Mouse (Mus musculus) heart, embryonic 13.5 days (tissue): ENCODE results near the gene Zfp746. TPM values are rescaled to one million over a fixed set of nuclear protein-coding genes. Genes with fewer than 3 reads are reported as not detected.
A peak's percentile ranks its signal among the peaks of the same experiment; 100 is the strongest.

ENCODE experiments used
- ATAC-seq: fragments of 200-750 bp; cut with Nextera tagmentation; 2 replicates; pipeline ENCODE4 v1.8.0; 2017; ENCODE audit warnings: moderate TSS enrichment; ENCODE audit not compliant: insufficient number of reproducible peaks, low FRiP score, low TSS enrichment; ENCODE audit errors: extremely low read depth
- H3K27ac ChIP-seq: fragments of 300-500 bp; sonication (generic); replicated peaks from 2 replicates; pipeline ENCODE4 v1.5.1; 2015; ENCODE audit warnings: moderate library complexity, mild to moderate bottlenecking, inconsistent platforms
- H3K27me3 ChIP-seq: fragments of 300-500 bp; sonication (generic); replicated peaks from 2 replicates; pipeline ENCODE4 v1.6.1; 2015; ENCODE audit warnings: mild to moderate bottlenecking, inconsistent platforms
- H3K36me3 ChIP-seq: fragments of 300-500 bp; sonication (generic); 2 replicates; pipeline ENCODE4 v1.6.1; 2015; ENCODE audit warnings: mild to moderate bottlenecking, inconsistent platforms
- H3K4me1 ChIP-seq: fragments of 300-500 bp; sonication (generic); 2 replicates; pipeline ENCODE4 v1.6.1; 2015; ENCODE audit warnings: inconsistent platforms
- H3K4me2 ChIP-seq: fragments of 300-500 bp; sonication (generic); 2 replicates; pipeline ENCODE4 v1.6.1; 2015; ENCODE audit warnings: inconsistent platforms, mild to moderate bottlenecking, moderate library complexity
- H3K4me3 ChIP-seq: fragments of 300-500 bp; sonication (generic); 2 replicates; pipeline ENCODE4 v1.5.1; 2015; ENCODE audit warnings: moderate library complexity, mild to moderate bottlenecking, inconsistent platforms
- H3K9ac ChIP-seq: fragments of 300-500 bp; sonication (generic); 2 replicates; pipeline ENCODE4 v1.6.1; 2015; ENCODE audit warnings: inconsistent platforms, mild to moderate bottlenecking, moderate library complexity
- H3K9me3 ChIP-seq: fragments of 300-500 bp; sonication (generic); 2 replicates; pipeline ENCODE4 v1.6.1; 2016; ENCODE audit warnings: inconsistent platforms
- WGBS: fragments of 180-500 bp; shearing (Covaris S2); methylation state at CpG from one replicate; pipeline ENCODE4 v1.1.7; 2015; ENCODE audit warnings: mixed read lengths; 5-methylcytosine and 5-hydroxymethylcytosine counted together
- polyA plus RNA-seq: library from polyadenylated mRNA; unstranded; fragments of >200 nt; fragmentation: Nextera tagmentation; extraction: Ambion mirVana; gene quantifications from 2 replicates; pipeline ENCODE4 v1.2.1, GENCODE M21; 2015

Zfp746 gene
- polyA plus RNA-seq, 1 experiment from 2014 or later: 8.3 TPM

DNA sequence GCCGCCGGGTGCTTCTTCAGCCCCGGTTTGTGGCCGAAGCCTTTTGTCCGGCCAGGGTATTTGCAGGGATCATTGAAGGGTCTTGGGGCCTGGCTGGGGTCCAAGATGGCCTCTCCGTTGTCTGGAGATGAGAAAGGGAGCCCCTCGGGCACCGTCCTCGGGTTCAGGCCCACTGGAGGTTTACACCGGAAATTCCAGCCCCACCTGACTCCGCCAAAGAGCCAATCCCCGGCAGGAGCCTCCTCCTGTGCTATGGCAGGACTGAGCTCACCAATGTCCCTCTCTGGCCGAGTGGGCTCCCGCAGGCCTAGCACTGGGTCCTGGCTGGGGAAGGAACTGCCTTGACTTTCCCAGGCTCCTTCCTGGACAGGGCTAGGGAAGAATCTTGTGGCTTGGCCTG is 21.9 kb downstream of the Zfp746 start:
- H3K4me2 ChIP-seq: no peak overlapping the region
- no peaks in the 10 kb centered on the region for H3K9me3 ChIP-seq
- H3K4me1 ChIP-seq: 0 out of 2 replicates have a peak, but pooled peaks cover 3% of the 10 kb centered on the region
- H3K4me3 ChIP-seq: no peak overlapping the region
- no peaks in the 10 kb centered on the region for H3K27me3 ChIP-seq
- ATAC-seq: no peak
- peaks cover 85% of the 10 kb centered on the region for H3K36me3 ChIP-seq
- no peak overlapping the region for H3K9ac ChIP-seq
- WGBS: 89% methylated on average over 14 of the region's 14 CpGs
- no peak overlapping the region for H3K27ac ChIP-seq

DNA sequence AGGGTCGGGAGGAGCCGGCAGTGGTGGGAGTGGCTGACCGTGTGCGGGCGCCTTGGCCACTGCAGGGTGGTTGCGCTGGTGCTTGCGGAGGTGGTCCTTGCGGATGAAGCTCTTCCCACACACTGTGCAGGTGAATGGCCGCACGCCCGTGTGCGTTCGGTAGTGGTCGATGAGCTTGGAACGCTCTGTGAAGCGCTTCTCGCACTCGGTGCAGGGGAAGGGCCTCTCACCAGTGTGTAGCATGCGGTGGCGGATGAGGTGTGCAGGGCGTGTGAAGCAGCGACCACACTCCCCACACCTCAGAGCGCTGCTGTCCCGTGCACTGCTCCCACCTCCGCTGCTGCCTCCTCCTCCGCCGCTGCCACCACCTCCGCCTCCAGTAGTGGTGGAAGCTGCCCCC is 22.5 kb downstream of the Zfp746 start:
- H3K4me2 ChIP-seq: no peak overlapping the region
- no peaks in the 10 kb centered on the region for H3K9me3 ChIP-seq
- no peak overlapping the region for H3K9ac ChIP-seq
- H3K36me3 ChIP-seq: peaks cover 80% of the 10 kb centered on the region
- no peak overlapping the region for H3K4me3 ChIP-seq
- 92% methylated on average over 28 of the region's 28 CpGs for WGBS
- 0 out of 2 replicates have a peak, but pooled peaks cover 3% of the 10 kb centered on the region for H3K4me1 ChIP-seq
- no peak for ATAC-seq
- H3K27ac ChIP-seq: no peak overlapping the region
- H3K27me3 ChIP-seq: no peaks in the 10 kb centered on the region

DNA sequence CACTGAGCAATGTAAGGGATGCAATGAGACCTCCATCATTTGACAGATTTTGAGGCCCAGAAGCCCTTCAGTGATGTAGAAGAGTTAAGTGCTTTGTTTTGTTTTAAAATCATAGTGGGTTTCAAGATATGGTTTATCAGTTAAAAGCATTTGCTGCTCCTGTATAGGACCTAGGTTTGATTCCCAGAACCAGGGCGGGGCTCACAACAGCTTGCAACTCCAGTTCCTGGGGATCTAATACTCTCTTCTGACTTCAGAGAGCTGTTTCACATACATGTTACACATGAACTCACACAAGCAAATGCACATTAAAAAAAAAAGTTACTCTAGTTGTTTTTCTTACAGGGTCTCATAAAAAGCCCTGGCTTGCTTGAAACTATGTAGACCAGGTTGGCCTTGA is 25.5 kb downstream of the Zfp746 start:
- peaks cover 49% of the 10 kb centered on the region for H3K36me3 ChIP-seq
- no peak overlapping the region for H3K9ac ChIP-seq
- H3K4me2 ChIP-seq: no peak overlapping the region
- H3K4me3 ChIP-seq: no peak overlapping the region
- no peak for ATAC-seq
- H3K4me1 ChIP-seq: 0 out of 2 replicates have a peak, but pooled peaks cover 3% of the 10 kb centered on the region
- 77% methylated on average over 1 of the region's 1 CpGs for WGBS
- peaks cover 3% of the 10 kb centered on the region; the same call in 1 of the 2 replicates for H3K9me3 ChIP-seq
- peaks cover 14% of the 10 kb centered on the region; the same call in 1 of the 2 replicates for H3K27me3 ChIP-seq
- no peak overlapping the region for H3K27ac ChIP-seq

DNA sequence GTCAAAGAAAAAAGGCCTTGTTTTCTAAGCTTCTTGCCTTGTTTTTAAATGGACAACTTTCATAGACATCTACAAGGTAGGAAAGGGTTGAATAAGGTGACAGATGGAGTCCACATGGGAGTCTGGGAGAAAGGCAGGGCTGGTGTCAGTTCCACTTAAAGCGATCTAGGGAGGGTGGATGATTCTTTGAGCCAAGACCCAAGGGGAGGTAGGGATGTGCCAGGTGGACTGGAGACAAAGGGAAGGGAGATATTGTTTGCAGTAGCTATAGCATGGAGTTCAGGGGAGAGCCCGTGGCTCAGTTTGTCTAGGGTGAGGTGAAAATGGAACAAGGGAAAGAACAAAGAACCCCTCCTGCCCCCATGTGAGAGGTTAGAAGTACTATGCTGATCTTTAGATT is 26.0 kb downstream of the Zfp746 start:
- Histone ChIP-seq H3K4me3 (no peak overlapping the region), H3K4me2 (no peak overlapping the region), H3K36me3 (peaks cover 45% of the 10 kb centered on the region), H3K9me3 (peaks cover 3% of the 10 kb centered on the region; the same call in 1 of the 2 replicates), H3K27me3 (peaks cover 14% of the 10 kb centered on the region; the same call in 1 of the 2 replicates), H3K4me1 (0 out of 2 replicates have a peak, but pooled peaks cover 3% of the 10 kb centered on the region), H3K9ac (no peak overlapping the region), H3K27ac (no peak overlapping the region)
- 85% methylated on average over 2 of the region's 2 CpGs for WGBS
- no peak for ATAC-seq

DNA sequence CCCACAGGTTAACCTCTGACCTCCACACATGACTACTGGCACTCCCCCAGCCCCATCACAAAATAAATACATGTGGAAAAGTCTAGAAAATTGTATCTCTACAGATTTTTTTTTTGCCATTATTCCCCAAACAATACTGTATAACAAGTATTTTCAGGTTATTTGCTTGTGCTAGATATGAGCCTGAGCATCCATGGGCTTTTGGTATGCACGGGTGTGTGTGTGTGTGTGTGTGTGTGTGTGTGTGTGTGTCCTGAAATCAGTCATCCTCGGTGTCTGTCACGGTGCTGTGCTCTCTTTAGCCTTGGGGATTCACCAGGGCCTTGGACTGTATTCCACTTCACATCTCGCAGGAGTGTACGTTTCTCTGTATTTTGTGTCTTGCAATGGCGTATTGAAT is 34.3 kb downstream of the Zfp746 start:
- no peak for ATAC-seq
- H3K36me3 ChIP-seq: no peaks in the 10 kb centered on the region
- no peak overlapping the region for H3K27ac ChIP-seq
- no peak overlapping the region for H3K9ac ChIP-seq
- H3K9me3 ChIP-seq: peaks cover 3% of the 10 kb centered on the region; the same call in 1 of the 2 replicates
- H3K4me2 ChIP-seq: no peak overlapping the region
- WGBS: 75% methylated on average over 6 of the region's 6 CpGs
- peaks cover 13% of the 10 kb centered on the region; the same call in 1 of the 2 replicates for H3K27me3 ChIP-seq
- no peak overlapping the region for H3K4me3 ChIP-seq
- peaks cover 10% of the 10 kb centered on the region for H3K4me1 ChIP-seq

DNA sequence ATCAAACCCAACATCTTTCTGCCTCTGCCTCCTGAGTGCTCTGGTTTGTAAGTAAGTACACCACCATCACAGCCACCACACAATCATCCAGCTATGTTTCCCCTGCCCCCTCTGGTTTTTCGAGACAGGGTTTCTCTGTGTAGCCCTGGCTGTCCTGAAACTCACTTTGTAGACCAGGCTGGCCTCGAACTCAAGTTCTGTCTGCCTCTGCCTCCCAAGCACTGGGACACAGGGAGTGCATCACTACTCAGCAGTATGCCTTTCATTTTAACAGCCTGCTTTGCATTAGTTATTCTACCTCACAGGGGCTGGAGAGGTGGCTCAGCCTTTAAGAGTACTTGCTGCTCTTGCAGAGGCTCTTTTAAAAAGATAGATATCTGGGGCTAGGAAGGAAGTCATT is 34.7 kb downstream of the Zfp746 start:
- Histone ChIP-seq H3K27ac (no peak overlapping the region), H3K9me3 (peaks cover 3% of the 10 kb centered on the region; the same call in 1 of the 2 replicates), H3K4me2 (no peak overlapping the region), H3K27me3 (peaks cover 16% of the 10 kb centered on the region; the same call in 1 of the 2 replicates), H3K4me1 (peaks cover 15% of the 10 kb centered on the region), H3K36me3 (no peaks in the 10 kb centered on the region), H3K4me3 (no peak overlapping the region), H3K9ac (no peak overlapping the region)
- 69% methylated on average over 2 of the region's 2 CpGs for WGBS
- no peak for ATAC-seq

DNA sequence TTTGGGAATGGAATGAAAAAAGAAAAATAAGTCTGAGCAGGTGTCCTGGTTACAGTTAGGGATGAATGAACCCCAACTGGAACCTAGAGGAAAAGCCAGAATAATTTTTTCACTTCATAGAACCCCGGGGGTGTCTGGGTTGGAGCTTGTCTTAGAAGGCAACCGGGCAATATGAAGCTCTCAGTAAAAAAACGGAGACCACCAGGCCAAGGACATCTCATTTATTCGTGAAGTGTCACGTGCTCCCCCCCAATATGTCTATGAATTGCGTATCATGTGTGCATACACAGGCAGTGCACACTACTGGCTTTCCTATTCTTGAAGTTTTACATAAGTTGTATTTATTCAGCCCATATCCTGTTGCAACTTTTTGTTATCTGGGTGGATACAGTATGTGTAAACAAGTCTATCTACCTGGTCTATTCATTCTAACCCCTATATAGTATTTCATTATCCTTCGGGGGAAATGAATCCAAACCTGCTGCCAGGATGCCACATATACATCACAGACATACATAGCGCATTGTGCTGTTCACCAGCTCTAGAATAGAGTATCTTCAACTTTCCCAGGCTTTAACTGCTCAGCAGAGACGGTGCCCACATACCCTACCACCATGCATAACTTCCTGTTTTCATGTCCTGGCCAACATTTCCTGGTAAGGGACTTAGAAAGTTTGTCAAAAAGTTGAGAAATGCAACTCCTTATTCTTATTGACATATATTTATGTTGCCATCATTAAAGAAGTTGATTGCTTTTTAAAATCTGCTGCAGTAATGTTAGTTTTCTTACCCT is 36.9 kb downstream of the Zfp746 start:
- WGBS: 57% methylated on average over 9 of the region's 9 CpGs
- H3K27me3 ChIP-seq: peaks cover 35% of the 10 kb centered on the region
- no peak for ATAC-seq
- H3K9me3 ChIP-seq: no peaks in the 10 kb centered on the region
- H3K4me1 ChIP-seq: peaks cover 16% of the 10 kb centered on the region
- no peak overlapping the region for H3K27ac ChIP-seq
- H3K4me3 ChIP-seq: peak overlapping the region; percentile 82
- peak overlapping the region; percentile 91 for H3K4me2 ChIP-seq
- peak overlapping the region; percentile 90 for H3K9ac ChIP-seq
- peaks cover 8% of the 10 kb centered on the region for H3K36me3 ChIP-seq

DNA sequence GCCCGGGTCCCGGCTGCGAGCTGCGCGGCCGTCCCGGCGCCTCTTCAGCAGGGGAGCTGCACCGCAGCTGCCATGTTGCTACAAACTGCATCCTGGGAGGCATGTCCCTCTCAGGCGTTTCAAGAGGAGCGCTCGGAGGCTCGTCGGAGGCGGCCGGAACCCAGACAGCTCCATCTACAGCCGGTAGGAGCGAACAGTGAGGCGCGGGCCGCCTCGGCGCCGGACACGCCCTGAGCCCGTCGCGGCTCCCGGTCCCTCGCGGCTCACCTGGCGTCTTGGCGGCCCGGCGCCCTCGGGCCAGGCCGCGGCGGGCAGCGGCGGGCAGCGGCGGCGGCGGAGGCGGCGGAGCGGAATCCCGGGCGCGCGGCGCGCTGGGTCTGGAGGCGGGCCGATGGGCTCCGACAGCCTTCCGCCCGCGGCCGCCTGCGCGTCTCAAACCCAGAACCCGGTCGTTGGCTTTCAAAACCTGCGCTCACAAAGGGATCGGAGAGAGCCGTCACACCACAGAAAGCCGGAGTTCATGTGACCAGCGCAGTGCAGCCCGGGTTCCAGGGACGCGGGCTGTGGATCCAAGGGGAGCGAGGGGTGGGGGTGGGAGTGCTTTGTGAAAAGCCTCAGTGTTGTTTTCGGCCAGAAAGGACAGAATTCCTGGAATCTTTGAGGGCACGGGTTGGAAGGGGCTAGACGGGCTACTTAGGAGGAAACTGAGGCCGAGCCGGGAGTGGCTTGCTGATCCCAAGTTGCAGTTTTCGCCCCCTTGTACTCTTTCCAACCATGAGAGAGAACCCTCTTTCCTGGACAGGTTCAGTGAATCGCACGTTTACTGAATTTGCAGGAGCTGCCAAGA is 37.7 kb downstream of the Zfp746 start, which contains the start of gene Zfp777:
Gene Zfp777, minus strand, starts transcription at position 486 of the 847 bp plus-strand sequence.
- Histone ChIP-seq H3K9ac (peak within 1 kb of the TSS; percentile 90), H3K4me2 (peak within 1 kb of the TSS; percentile 91), H3K4me3 (peak within 1 kb of the TSS; percentile 82), H3K4me1 (peaks cover 16% of the 10 kb centered on the region), H3K36me3 (peaks cover 16% of the 10 kb centered on the region), H3K9me3 (no peaks in the 10 kb centered on the region), H3K27me3 (peaks cover 43% of the 10 kb centered on the region), H3K27ac (peak within 1 kb of the TSS; percentile 80)
- ATAC-seq: peak; percentile 72; the same call in 1 of the 2 replicates
- under 1% methylated on average over 69 of the region's 82 CpGs for WGBS

DNA sequence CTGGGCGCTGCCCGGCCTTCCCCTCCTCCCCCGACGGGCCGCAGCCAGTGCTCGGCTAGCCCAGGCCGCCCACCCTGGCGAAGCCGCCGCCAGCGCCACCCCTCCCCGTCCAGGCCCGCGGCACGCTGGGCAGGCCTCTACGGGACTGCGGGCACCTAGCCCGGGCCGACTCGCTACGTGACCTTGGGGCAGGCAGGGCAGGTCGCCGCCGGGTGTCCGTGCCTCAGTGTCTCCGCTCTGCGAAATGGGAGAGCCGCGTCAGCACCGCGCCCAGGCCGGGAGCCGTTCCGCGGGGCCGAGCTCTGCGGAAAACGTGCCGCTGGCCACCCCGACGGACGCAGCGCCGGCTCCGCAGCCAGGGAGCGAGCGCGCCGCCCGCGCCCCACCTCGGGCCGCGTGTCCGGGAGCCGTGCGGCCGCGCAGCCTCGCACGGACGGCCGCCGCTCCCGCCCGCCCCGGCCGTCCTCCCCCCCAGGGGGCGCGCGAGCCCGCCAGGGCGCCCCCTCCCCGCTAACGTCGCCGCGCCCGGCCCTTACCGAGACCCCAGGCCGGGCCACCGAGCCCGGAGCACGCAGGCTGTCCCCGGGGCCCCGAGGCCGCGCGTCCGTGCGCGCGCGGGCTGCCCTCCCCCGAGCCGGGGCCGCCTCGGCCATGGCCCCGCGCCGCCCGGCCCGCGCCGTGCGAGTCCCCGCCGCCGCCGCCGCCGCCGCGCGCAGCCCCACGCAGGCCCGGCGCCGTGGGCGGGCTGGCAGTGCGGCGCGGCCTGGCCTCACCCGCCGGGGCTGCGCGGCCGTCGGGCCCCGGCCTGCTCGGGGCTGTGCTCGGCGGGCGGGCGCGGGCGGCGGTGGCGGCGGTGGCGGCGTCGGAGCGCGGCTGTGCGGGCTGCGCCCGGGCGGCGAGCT is 38.7 kb downstream of the Zfp746 start:
- H3K27me3 ChIP-seq: peaks cover 50% of the 10 kb centered on the region
- peak overlapping the region; percentile 91 for H3K4me2 ChIP-seq
- peak overlapping the region; percentile 90 for H3K9ac ChIP-seq
- peaks cover 16% of the 10 kb centered on the region for H3K4me1 ChIP-seq
- H3K9me3 ChIP-seq: no peaks in the 10 kb centered on the region
- H3K27ac ChIP-seq: peak overlapping the region; percentile 80
- H3K4me3 ChIP-seq: peak overlapping the region; percentile 82
- peak; percentile 37 for ATAC-seq
- WGBS: 1% methylated on average over 53 of the region's 150 CpGs
- peaks cover 26% of the 10 kb centered on the region for H3K36me3 ChIP-seq

DNA sequence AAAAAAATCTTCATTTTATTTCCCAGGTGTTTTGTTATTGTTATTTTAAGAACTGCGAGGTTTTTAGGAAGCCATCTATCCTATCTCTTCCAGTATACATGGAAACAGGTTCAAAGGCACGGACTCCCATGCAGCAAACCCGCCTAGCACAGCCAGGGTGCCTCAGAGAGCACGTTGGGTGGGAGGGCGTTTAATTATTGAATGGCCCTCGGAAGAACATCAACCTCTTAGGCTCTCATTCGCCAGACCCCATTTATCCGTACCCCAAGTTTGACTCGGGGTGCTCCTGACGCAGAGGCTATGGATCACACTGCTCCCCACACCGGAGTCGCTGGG is 39.3 kb downstream of the Zfp746 start:
- H3K4me3 ChIP-seq: peak overlapping the region; percentile 82
- peaks cover 16% of the 10 kb centered on the region for H3K4me1 ChIP-seq
- 6% methylated on average over 12 of the region's 12 CpGs for WGBS
- peak overlapping the region; percentile 90 for H3K9ac ChIP-seq
- no peaks in the 10 kb centered on the region for H3K9me3 ChIP-seq
- peaks cover 50% of the 10 kb centered on the region for H3K27me3 ChIP-seq
- H3K4me2 ChIP-seq: peak overlapping the region; percentile 91
- H3K36me3 ChIP-seq: peaks cover 32% of the 10 kb centered on the region
- no peak for ATAC-seq
- H3K27ac ChIP-seq: no peak overlapping the region
